In the genomic region with DNA sequence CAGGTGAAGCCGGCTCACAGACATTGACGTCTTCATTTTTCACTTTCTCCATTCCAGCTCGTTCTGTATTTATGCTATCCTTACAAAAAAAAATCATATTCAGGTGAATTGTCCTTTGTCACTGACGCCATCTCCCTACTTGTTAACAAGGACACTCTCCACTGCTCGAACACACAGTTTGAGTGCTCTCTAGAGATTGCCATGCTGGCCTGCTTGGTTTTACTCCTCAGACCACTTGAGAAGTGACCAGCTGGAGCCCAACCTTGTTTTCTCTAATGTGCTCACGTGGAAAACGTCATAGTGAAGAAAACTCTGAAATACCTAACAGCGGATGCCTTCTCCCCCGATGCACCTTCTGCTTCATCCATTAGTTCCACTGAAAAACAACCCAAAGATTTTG, we compare ENCODE assay signal across 16 mouse cellular contexts. TPM values are rescaled to one million over a fixed set of nuclear protein-coding genes. Genes with fewer than 3 reads are reported as not detected.
"Had no signal": no experiment of that assay in that cellular context is flagged by ENCODE, and none has a peak within 500 bp of the region (broad histone marks: within the 10 kb centered on the region; RNA-seq: fewer than 3 reads in every experiment).

No protein-coding gene starts in this region.

- DNase-seq: liver, embryonic 13.5 days; liver, postnatal 0 days; right cerebral cortex, postnatal 14 days; thymus, adult 2 months; thymus, postnatal 25 days; thymus, postnatal 4 days had no signal

- H3K27ac ChIP-seq: liver, embryonic 13.5 days; liver, embryonic 15.5 days; lung, embryonic 15.5 days; midbrain, embryonic 13.5 days; midbrain, embryonic 15.5 days; neural tube, embryonic 12.5 days; stomach, embryonic 15.5 days; stomach, postnatal 0 days had no signal

- H3K4me1 ChIP-seq: liver, embryonic 13.5 days; liver, embryonic 15.5 days; lung, embryonic 15.5 days; midbrain, embryonic 13.5 days; midbrain, embryonic 15.5 days; neural tube, embryonic 12.5 days; stomach, embryonic 15.5 days had no signal

- H3K36me3 ChIP-seq: liver, embryonic 13.5 days; liver, embryonic 15.5 days; lung, embryonic 15.5 days; midbrain, embryonic 13.5 days; midbrain, embryonic 15.5 days; neural tube, embryonic 12.5 days; stomach, embryonic 15.5 days had no signal

- ATAC-seq: liver, postnatal 0 days; midbrain, embryonic 13.5 days; midbrain, embryonic 15.5 days had no signal

- H3K4me3 ChIP-seq: liver, embryonic 13.5 days; liver, embryonic 15.5 days; lung, embryonic 15.5 days; midbrain, embryonic 13.5 days; midbrain, embryonic 15.5 days; neural tube, embryonic 12.5 days; stomach, embryonic 15.5 days had no signal

- H3K4me2 ChIP-seq: liver, embryonic 11.5 days; liver, embryonic 13.5 days; liver, embryonic 15.5 days; lung, embryonic 15.5 days; midbrain, embryonic 11.5 days; midbrain, embryonic 13.5 days; midbrain, embryonic 15.5 days; neural tube, embryonic 12.5 days; stomach, embryonic 15.5 days had no signal

- H3K9me3 ChIP-seq: liver, embryonic 13.5 days; liver, embryonic 15.5 days; lung, embryonic 15.5 days; midbrain, embryonic 13.5 days; midbrain, embryonic 15.5 days; neural tube, embryonic 12.5 days; stomach, embryonic 15.5 days had no signal

- H3K9ac ChIP-seq: liver, embryonic 13.5 days; liver, embryonic 15.5 days; liver, postnatal 0 days; lung, embryonic 15.5 days; midbrain, embryonic 13.5 days; midbrain, embryonic 15.5 days; neural tube, embryonic 12.5 days; stomach, embryonic 15.5 days had no signal

- H3K27me3 ChIP-seq: liver, embryonic 13.5 days; liver, embryonic 15.5 days; lung, embryonic 15.5 days; midbrain, embryonic 13.5 days; midbrain, embryonic 15.5 days; neural tube, embryonic 12.5 days; stomach, embryonic 15.5 days had no signal

RNA-seq across cellular contexts. Expression of gene Exd1, which starts 8.6 kb away (rescaled TPM):
- total RNA-seq: monocyte, adult 5-6 weeks had no signal
